ENCODE assay signal across 8 mouse cellular contexts in the genomic region with DNA sequence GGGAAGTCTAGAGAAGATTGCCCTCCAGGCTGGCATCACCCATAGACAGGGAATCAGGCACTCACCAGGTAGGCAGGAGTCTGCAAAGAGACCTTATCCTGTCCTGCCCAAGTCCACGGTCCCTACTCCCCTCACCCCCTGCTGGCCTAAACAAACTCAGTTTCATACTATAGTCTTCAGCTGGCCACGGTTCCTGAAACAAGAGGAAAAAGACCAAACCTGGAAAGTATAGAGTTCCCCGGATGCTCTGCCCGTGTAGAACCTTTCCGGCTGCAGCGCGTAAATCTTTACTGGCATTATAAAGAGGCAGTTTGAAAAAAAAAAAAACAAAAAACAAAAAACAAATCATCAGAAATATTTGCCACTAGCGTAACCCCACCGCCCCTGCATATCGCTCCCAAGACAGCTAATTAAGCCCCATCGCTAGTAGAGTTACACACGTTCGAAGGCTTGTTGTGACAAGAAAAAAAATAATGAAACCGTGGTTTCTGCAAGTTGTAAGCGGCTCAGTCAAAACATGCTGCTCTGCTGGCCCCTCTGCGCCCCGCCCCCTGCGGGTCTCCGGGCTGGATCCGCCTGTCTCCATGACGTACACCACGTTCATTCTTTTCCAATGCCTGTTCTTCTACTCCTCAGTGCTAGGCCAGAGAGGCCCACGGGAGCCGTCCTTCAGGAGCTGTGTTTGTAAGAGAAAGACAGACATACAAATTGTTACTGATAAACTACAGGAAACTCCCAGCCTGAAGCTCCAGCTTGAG. TPM values are rescaled to one million over a fixed set of nuclear protein-coding genes. Genes with fewer than 3 reads are reported as not detected.
A peak's percentile ranks its signal among the peaks of the same experiment; 100 is the strongest.
DNase-seq lines count a peak whose midpoint lies in the region; ATAC-seq and TF ChIP-seq lines count a peak whose summit lies in the region.

No protein-coding gene starts in this region.

- WGBS in heart, embryonic 15.5 days: 21% methylated on average over 24 of the region's 24 CpGs
- WGBS in embryonic facial prominence, embryonic 14.5 days: 21% methylated on average over 24 of the region's 24 CpGs
- WGBS in intestine, embryonic 14.5 days: 27% methylated on average over 24 of the region's 24 CpGs
- 22% methylated on average over 24 of the region's 24 CpGs for WGBS in midbrain, postnatal 0 days

- no peaks in the 10 kb centered on the region for H3K27me3 ChIP-seq in heart, embryonic 15.5 days
- no peaks in the 10 kb centered on the region for H3K27me3 ChIP-seq in embryonic facial prominence, embryonic 14.5 days (replicated peaks; ENCODE audit: control insufficient read depth, insufficient read depth, low read length)
- no peaks in the 10 kb centered on the region; the same call in 1 of the 2 replicates for H3K27me3 ChIP-seq in intestine, embryonic 14.5 days (replicated peaks; ENCODE audit: control insufficient read depth, insufficient read depth, low read length)
- no peaks in the 10 kb centered on the region for H3K27me3 ChIP-seq in midbrain, postnatal 0 days (ENCODE audit: insufficient read depth, low read length)

- no peak overlapping the region for H3K27ac ChIP-seq in heart, embryonic 15.5 days
- peak overlapping the region; percentile 44 for H3K27ac ChIP-seq in embryonic facial prominence, embryonic 14.5 days (replicated peaks; ENCODE audit: low read depth, low read length)
- H3K27ac ChIP-seq in intestine, embryonic 14.5 days (ENCODE audit: low read depth): peak overlapping the region; percentile 11; the same call in 1 of the 2 replicates
- no peak overlapping the region for H3K27ac ChIP-seq in midbrain, postnatal 0 days (ENCODE audit: low read depth, low read length)

- no peaks in the 10 kb centered on the region for H3K9me3 ChIP-seq in heart, embryonic 15.5 days (replicated peaks)
- H3K9me3 ChIP-seq in embryonic facial prominence, embryonic 14.5 days (ENCODE audit: control insufficient read depth, low read length): no peaks in the 10 kb centered on the region
- H3K9me3 ChIP-seq in intestine, embryonic 14.5 days (ENCODE audit: control insufficient read depth, low read length): no peaks in the 10 kb centered on the region
- H3K9me3 ChIP-seq in midbrain, postnatal 0 days (ENCODE audit: low read length): no peaks in the 10 kb centered on the region

- TF ChIP-seq CTCF in midbrain, postnatal 0 days (IDR thresholded peaks at IDR 0.05): peak; percentile 14; the same call in 1 of the 2 replicates

- no peak for ATAC-seq in heart, embryonic 15.5 days (replicated peaks; ENCODE audit: insufficient number of reproducible peaks, insufficient read depth, low FRiP score, low read depth)
- ATAC-seq in embryonic facial prominence, embryonic 14.5 days (ENCODE audit: low read depth): peak; percentile 66
- no peak for ATAC-seq in intestine, embryonic 14.5 days (replicated peaks; ENCODE audit: low FRiP score, low TSS enrichment, low read depth)
- no peak for ATAC-seq in midbrain, postnatal 0 days (ENCODE audit: low FRiP score)
- ATAC-seq in frontal cortex, adult (ENCODE audit: low TSS enrichment): no peak

- no peak overlapping the region for H3K9ac ChIP-seq in heart, embryonic 15.5 days
- 0 out of 2 replicates have a peak overlapping the region, but pooled peaks have one; percentile 9 for H3K9ac ChIP-seq in embryonic facial prominence, embryonic 14.5 days (ENCODE audit: low read depth, low read length)
- 0 out of 2 replicates have a peak overlapping the region, but pooled peaks have one; percentile 10 for H3K9ac ChIP-seq in intestine, embryonic 14.5 days (ENCODE audit: low read length)
- 0 out of 2 replicates have a peak overlapping the region, but pooled peaks have one; percentile 13 for H3K9ac ChIP-seq in midbrain, postnatal 0 days (replicated peaks; ENCODE audit: low read length, poor library complexity, severe bottlenecking)

- H3K4me1 ChIP-seq in heart, embryonic 15.5 days (replicated peaks): peaks cover 19% of the 10 kb centered on the region
- peaks cover 19% of the 10 kb centered on the region for H3K4me1 ChIP-seq in embryonic facial prominence, embryonic 14.5 days (ENCODE audit: control insufficient read depth, insufficient read depth, low read length)
- H3K4me1 ChIP-seq in intestine, embryonic 14.5 days (replicated peaks; ENCODE audit: control insufficient read depth, insufficient read depth, low read length): peaks cover 6% of the 10 kb centered on the region; the same call in 1 of the 2 replicates
- no peaks in the 10 kb centered on the region for H3K4me1 ChIP-seq in midbrain, postnatal 0 days (ENCODE audit: insufficient read depth, low read length)

- no peaks in the 10 kb centered on the region for H3K36me3 ChIP-seq in heart, embryonic 15.5 days
- H3K36me3 ChIP-seq in embryonic facial prominence, embryonic 14.5 days (ENCODE audit: control insufficient read depth, insufficient read depth, low read length): no peaks in the 10 kb centered on the region
- no peaks in the 10 kb centered on the region for H3K36me3 ChIP-seq in intestine, embryonic 14.5 days (ENCODE audit: control insufficient read depth, insufficient read depth, low read length)
- H3K36me3 ChIP-seq in midbrain, postnatal 0 days (ENCODE audit: insufficient read depth, low read length): no peaks in the 10 kb centered on the region

- peak overlapping the region; percentile 42 for H3K4me2 ChIP-seq in heart, embryonic 15.5 days
- H3K4me2 ChIP-seq in embryonic facial prominence, embryonic 14.5 days (ENCODE audit: low read depth, low read length): peak overlapping the region; percentile 47
- H3K4me2 ChIP-seq in intestine, embryonic 14.5 days (ENCODE audit: low read length): peak overlapping the region; percentile 47
- H3K4me2 ChIP-seq in midbrain, postnatal 0 days (ENCODE audit: low read depth, low read length, poor library complexity, severe bottlenecking): no peak overlapping the region

- intact Hi-C loops in left cerebral cortex, postnatal 14 days (cut with DNase I): no loop called here

- peak overlapping the region; percentile 15; the same call in 1 of the 2 replicates for H3K4me3 ChIP-seq in heart, embryonic 15.5 days
- peak overlapping the region; percentile 22 for H3K4me3 ChIP-seq in embryonic facial prominence, embryonic 14.5 days (ENCODE audit: low read depth, low read length)
- H3K4me3 ChIP-seq in intestine, embryonic 14.5 days (ENCODE audit: low read depth, low read length): 0 out of 2 replicates have a peak overlapping the region, but pooled peaks have one; percentile 13
- no peak overlapping the region for H3K4me3 ChIP-seq in midbrain, postnatal 0 days (ENCODE audit: low read depth, low read length)

- DNase-seq in heart, adult 8-10 months (ENCODE audit: low spot score): no peak
- peak; percentile 82 for DNase-seq in embryonic facial prominence, embryonic 14.5 days (ENCODE audit: low spot score)
- peak; percentile 62 for DNase-seq in intestine, embryonic 14.5 days (ENCODE audit: low spot score)
- DNase-seq in midbrain, postnatal 0 days (ENCODE audit: low spot score): no peak
- DNase-seq in left cerebral cortex, postnatal 14 days (ENCODE audit: low spot score in 2 of 2): no peak
- DNase-seq in left cerebral cortex, adult 18-20 months (ENCODE audit: low spot score in 2 of 2): no peak

RNA-seq across cellular contexts. Expression of a gene that starts 6.9 kb away (rescaled TPM):
- polyA plus RNA-seq in heart, embryonic 15.5 days (2015; fragmentation: Nextera tagmentation; extraction: Ambion mirVana): 0.13 and 0.84 TPM in 2 replicates
- under 1 TPM; 0.05 to 0.06 (median 0.06) TPM for total RNA-seq in heart, adult 8-10 months (2022)
- 1.1 TPM in 2 replicates for polyA plus RNA-seq in embryonic facial prominence, embryonic 14.5 days (2014; fragmentation: Nextera tagmentation; extraction: Ambion mirVana)
- polyA plus RNA-seq in intestine, embryonic 14.5 days (2014; fragmentation: Nextera tagmentation; extraction: Ambion mirVana): 4.1 and 4.6 TPM in 2 replicates
- total RNA-seq in midbrain, postnatal 0 days (2014; rRNA removed): 59.4 and 60.6 TPM in 2 replicates
- 6.1 and 7.7 TPM in 2 replicates for polyA plus RNA-seq in midbrain, postnatal 0 days (2015; fragmentation: Nextera tagmentation; extraction: Ambion mirVana)
- total RNA-seq in left cerebral cortex, postnatal 14 days (2021): 100 to 1,000 TPM; 223 to 244 TPM
- total RNA-seq in left cerebral cortex, adult 18-20 months (2021): 100 to 1,000 TPM; 243 to 246 TPM

Comparison
In these comparisons a context has a peak if more than half of its experiments do, and no peak if none do; other contexts are left out.
1. H3K27ac ChIP-seq: peak in embryonic facial prominence, embryonic 14.5 days (single experiment) and intestine, embryonic 14.5 days (single experiment); none in heart, embryonic 15.5 days (single experiment) and midbrain, postnatal 0 days (single experiment).
2. DNase-seq: peak in embryonic facial prominence, embryonic 14.5 days (single experiment) and intestine, embryonic 14.5 days (single experiment); none in heart, adult 8-10 months (single experiment), midbrain, postnatal 0 days (single experiment), left cerebral cortex, postnatal 14 days (0 of 2) and left cerebral cortex, adult 18-20 months (0 of 2).
3. RNA of a gene that starts 6.9 kb away (total RNA-seq): 243 to 246 TPM in left cerebral cortex, adult 18-20 months, 223 to 244 TPM in left cerebral cortex, postnatal 14 days and 59.4 to 60.6 TPM in midbrain, postnatal 0 days; 0.05 to 0.06 TPM in heart, adult 8-10 months; every median in the first group is over 10 times any median in the second.